Mouse (Mus musculus) midbrain, embryonic 10.5 days (tissue): ENCODE measurements around the gene Wipf3. TPM values are rescaled to one million over a fixed set of nuclear protein-coding genes. Genes with fewer than 3 reads are reported as not detected.

Experiments
- DNase-seq: peaks from one replicate; pipeline ENCODE4 v3.0.0-alpha.2; 2017; ENCODE audit warnings: low spot score
- H3K27ac ChIP-seq: fragments of 300-500 bp; sonication (generic); replicated peaks from 2 replicates; pipeline ENCODE4 v1.5.1; 2016; ENCODE audit warnings: mild to moderate bottlenecking
- H3K27me3 ChIP-seq: fragments of 300-500 bp; sonication (generic); 2 replicates; pipeline ENCODE4 v1.6.1; 2016; ENCODE audit warnings: low read depth, mild to moderate bottlenecking; ENCODE audit not compliant: poor library complexity, severe bottlenecking
- H3K36me3 ChIP-seq: fragments of 300-500 bp; sonication (generic); 2 replicates; pipeline ENCODE4 v1.6.1; 2016; ENCODE audit warnings: mild to moderate bottlenecking, moderate library complexity
- H3K4me1 ChIP-seq: fragments of 300-500 bp; sonication (generic); 2 replicates; pipeline ENCODE4 v1.6.1; 2016
- H3K4me3 ChIP-seq: fragments of 300-500 bp; sonication (generic); 2 replicates; pipeline ENCODE4 v1.5.1; 2016; ENCODE audit warnings: mild to moderate bottlenecking, moderate library complexity
- H3K9me3 ChIP-seq: fragments of 300-500 bp; sonication (generic); replicated peaks from 2 replicates; pipeline ENCODE4 v1.6.1; 2016; ENCODE audit warnings: mild to moderate bottlenecking
- WGBS: fragments of 180-500 bp; shearing (Covaris S2); methylation state at CpG from one replicate; pipeline ENCODE4 v1.1.7; 2016; 5-methylcytosine and 5-hydroxymethylcytosine counted together
- polyA plus RNA-seq: library from polyadenylated mRNA; unstranded; fragments of >200 nt; fragmentation: Nextera tagmentation; extraction: Ambion mirVana; gene quantifications from 2 replicates; pipeline ENCODE4 v1.2.1, GENCODE M21; 2016

Gene Wipf3
- polyA plus RNA-seq, 1 experiment from 2014 or later, result 0.30 TPM

GRCm38 (mm10) chr6:54550801-54551323, 121.5 kb downstream of the Wipf3 start:
- DNase-seq, result no peak
- H3K9me3 ChIP-seq, result no peaks in the 10 kb centered on the region
- no peaks in the 10 kb centered on the region for H3K27me3 ChIP-seq
- H3K4me1 ChIP-seq, result peaks cover 55% of the 10 kb centered on the region
- H3K4me3 ChIP-seq, result no peak overlapping the region
- WGBS, result 61% methylated on average over 6 of the region's 7 CpGs
- H3K36me3 ChIP-seq, result peaks cover 15% of the 10 kb centered on the region
- peak overlapping the region; percentile 38; the same call in 1 of the 2 replicates for H3K27ac ChIP-seq

GRCm38 (mm10) chr6:54552721-54553413, 123.5 kb downstream of the Wipf3 start:
- DNase-seq, result no peak
- peak overlapping the region; percentile 88 for H3K27ac ChIP-seq

More at GRCm38 (mm10) chr6:54552721-54553413, 123.5 kb downstream of the Wipf3 start:
- Histone ChIP-seq H3K36me3 (peaks cover 12% of the 10 kb centered on the region), H3K4me1 (peaks cover 62% of the 10 kb centered on the region), H3K9me3 (no peaks in the 10 kb centered on the region), H3K4me3 (no peak overlapping the region), H3K27me3 (no peaks in the 10 kb centered on the region)
- WGBS, result 47% methylated on average over 9 of the region's 9 CpGs

Other genes with a start within 250 kb of the Wipf3 start
- 0.96 and 1.1 TPM in 2 replicates for gene Prr15, start 103.8 kb upstream of the Wipf3 start, polyA plus RNA-seq
- 47.7 and 66.6 TPM in 2 replicates for gene Scrn1, start 136.9 kb downstream of the Wipf3 start, polyA plus RNA-seq
- gene Plekha8, start 165.5 kb downstream of the Wipf3 start, polyA plus RNA-seq, result 16.2 and 16.5 TPM in 2 replicates
- 13.0 and 14.2 TPM in 2 replicates for gene Fkbp14, start 167.7 kb downstream of the Wipf3 start, polyA plus RNA-seq